Mouse (Mus musculus): ENCODE data around the gene Ltbp4.
A peak's percentile ranks its signal among the peaks of the same experiment; 100 is the strongest.

Gene Ltbp4

DNA sequence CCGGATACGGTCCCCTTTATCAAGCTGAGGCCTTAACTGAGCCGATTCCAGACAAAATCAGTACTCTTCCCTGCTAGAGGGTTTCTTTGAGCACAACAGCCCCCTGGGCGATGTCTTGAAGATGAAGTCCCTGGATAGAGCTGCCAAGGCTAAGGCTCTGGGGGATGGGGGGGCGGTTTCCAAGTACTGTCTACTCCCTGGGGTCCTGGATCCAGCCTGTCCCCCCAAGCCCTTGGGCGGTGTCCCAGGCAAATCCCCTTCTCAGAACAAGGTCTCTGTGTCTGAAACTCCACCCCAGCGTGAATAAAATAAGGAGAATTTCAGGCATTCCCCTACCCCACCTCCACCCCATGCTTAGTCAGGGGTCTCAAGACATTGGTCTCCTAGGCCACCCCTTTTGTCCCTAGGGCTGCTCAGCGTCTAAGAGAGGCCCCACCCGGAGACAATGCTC, 78.2 kb downstream of the Ltbp4 start:
- DNase-seq (ENCODE audit: low spot score in 2 of 2): no peak

GRCm38 (mm10) chr7:27258205-27258899, 79.1 kb downstream of the Ltbp4 start, which contains the start of gene Numbl:
Numbl (plus strand) TSS chr7:27258433.
- peak; percentile 92 to 95 for DNase-seq (ENCODE audit: low spot score in 2 of 2)

DNA sequence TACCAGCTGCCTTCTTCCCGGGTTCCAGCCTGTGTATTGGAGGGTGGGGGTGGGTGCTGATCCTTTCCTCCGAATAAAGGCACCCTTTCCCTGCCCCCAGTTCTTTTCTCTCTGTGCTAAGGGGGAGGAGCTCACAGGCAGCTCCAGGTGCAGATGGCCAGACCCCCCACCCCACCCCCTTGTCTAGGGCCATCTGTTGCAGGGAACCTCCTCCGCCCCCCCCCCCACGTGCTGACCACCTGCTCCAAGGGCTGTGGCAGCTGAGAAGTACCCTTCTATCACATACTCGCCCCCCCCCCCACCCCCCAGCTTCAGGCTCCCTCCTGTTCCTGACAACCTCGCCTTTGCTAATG, 79.7 kb downstream of the Ltbp4 start:
- DNase-seq (ENCODE audit: low spot score in 2 of 2): no peak

GRCm38 (mm10) chr7:27257046-27257851, 80.2 kb downstream of the Ltbp4 start:
- DNase-seq (ENCODE audit: low spot score in 2 of 2): peak; percentile 25 to 32

- DNase-seq (ENCODE audit: low spot score in 2 of 2): no peak
Measured at GRCm38 (mm10) chr7:27255721-27256120, 81.8 kb downstream of the Ltbp4 start.
